Mouse (Mus musculus) cerebellum, postnatal 4 days (tissue): ENCODE results near the gene Gm20388.

Experiments used
- DNase-seq, 2 experiments: peaks; one replicate each; pipeline ENCODE4 v3.0.0; 2022; ENCODE audit warnings: low spot score in 2 of 2, mixed read lengths in 1 of 2

Gene Gm20388

GRCm38 (mm10) chr8:121925624-121926023 lies 2015.0 kb downstream of the Gm20388 start:
- peak; percentile 71 to 79 for DNase-seq

GRCm38 (mm10) chr8:121926266-121926665 lies 2015.6 kb downstream of the Gm20388 start:
- no peak for DNase-seq

- DNase-seq: peak; percentile 47 to 68
These were observed 2016.7 kb downstream of the Gm20388 start for GRCm38 (mm10) chr8:121927316-121927715.

GRCm38 (mm10) chr8:121930047-121930446 lies 2019.4 kb downstream of the Gm20388 start:
- no peak for DNase-seq

GRCm38 (mm10) chr8:121931571-121931970 lies 2020.9 kb downstream of the Gm20388 start:
- DNase-seq: no peak

GRCm38 (mm10) chr8:121932026-121932667 lies 2021.5 kb downstream of the Gm20388 start:
- no peak for DNase-seq

GRCm38 (mm10) chr8:121932668-121933520 lies 2022.3 kb downstream of the Gm20388 start:
- DNase-seq: no peak

- DNase-seq: peak in 1 of 2 experiments; percentile 37
These were observed 2023.9 kb downstream of the Gm20388 start for GRCm38 (mm10) chr8:121934506-121934905.

GRCm38 (mm10) chr8:121934923-121935322 lies 2024.3 kb downstream of the Gm20388 start:
- no peak for DNase-seq

- DNase-seq: peak; percentile 74 to 95
These were observed 2025.0 kb downstream of the Gm20388 start for GRCm38 (mm10) chr8:121935341-121936294.

GRCm38 (mm10) chr8:121936391-121936790 lies 2025.8 kb downstream of the Gm20388 start:
- DNase-seq: peak in 1 of 2 experiments; percentile 27

- no peak for DNase-seq
These were observed 2028.1 kb downstream of the Gm20388 start for GRCm38 (mm10) chr8:121938732-121939131.

- DNase-seq: no peak
These were observed 2032.5 kb downstream of the Gm20388 start for GRCm38 (mm10) chr8:121943057-121943540.

- no peak for DNase-seq
These were observed 2033.1 kb downstream of the Gm20388 start for GRCm38 (mm10) chr8:121943716-121944115.

GRCm38 (mm10) chr8:121944831-121945230 lies 2034.2 kb downstream of the Gm20388 start, which contains the start of gene Car5a:
Car5a (minus strand) TSS chr8:121944904.
- DNase-seq: no peak

GRCm38 (mm10) chr8:121946351-121946750 lies 2035.7 kb downstream of the Gm20388 start:
- DNase-seq: no peak

- DNase-seq: peak in 1 of 2 experiments; percentile 43
These were observed 2036.6 kb downstream of the Gm20388 start for GRCm38 (mm10) chr8:121947047-121947752.

GRCm38 (mm10) chr8:121947753-121948141 lies 2037.1 kb downstream of the Gm20388 start:
- DNase-seq: peak; percentile 83 to 93

- no peak for DNase-seq
These were observed 2037.9 kb downstream of the Gm20388 start for GRCm38 (mm10) chr8:121948321-121949145.
